Mouse (Mus musculus) heart, adult 10 weeks (tissue): Measurements from ENCODE around the gene Jade3. TPM values are rescaled to one million over a fixed set of nuclear protein-coding genes. Genes with fewer than 3 reads are reported as not detected.

Experiments used
- polyA plus RNA-seq: library from polyadenylated mRNA; stranded (reverse); fragments of 350-450 nt; fragmentation: Illumina TruSeq; extraction: RNeasy Lipid Tissue Mini Kit (QIAGEN cat#74804); gene quantifications from one replicate; pipeline ENCODE4 v1.2.3, GENCODE M21; 2014; ENCODE audit warnings: low read depth, low replicate concordance

Jade3 gene
- 1.4 TPM for polyA plus RNA-seq

GRCm38 (mm10) chrX:20425140-20425838 lies at the start of gene Jade3:
TSS of gene Jade3 (plus strand) at chrX:20425688.

GRCm38 (mm10) chrX:20549532-20549931 lies 124.0 kb downstream of the Jade3 start, which contains the start of gene Rgn:
TSS of gene Rgn (plus strand) at chrX:20549787.

Other genes with a start within 250 kb of the Jade3 start
- 2.5 TPM for gene Slc9a7, start 133.9 kb upstream of the Jade3 start, polyA plus RNA-seq
- gene Rp2, start 61.2 kb upstream of the Jade3 start, polyA plus RNA-seq, result 7.1 TPM
- 1.7 TPM for gene Rgn, start 124.1 kb downstream of the Jade3 start, polyA plus RNA-seq
- gene Rbm10, start 191.8 kb downstream of the Jade3 start, polyA plus RNA-seq, result 24.1 TPM
- gene Ndufb11, start 191.9 kb downstream of the Jade3 start, polyA plus RNA-seq, result 876 TPM
- gene Uba1, start 232.6 kb downstream of the Jade3 start, polyA plus RNA-seq, result 119 TPM